Mouse (Mus musculus): ENCODE data around the gene Ulk4. TPM values are rescaled to one million over a fixed set of nuclear protein-coding genes. Genes with fewer than 3 reads are reported as not detected.

Gene Ulk4
- polyA plus RNA-seq, 1 experiment from 2014 or later: 65.5 TPM

- H3K4me2 ChIP-seq (ENCODE audit: low read depth, low read length): no peak overlapping the region
- no peaks in the 10 kb centered on the region for H3K27me3 ChIP-seq (ENCODE audit: control insufficient read depth, insufficient read depth, low read length)
- no peaks in the 10 kb centered on the region for H3K36me3 ChIP-seq (ENCODE audit: control insufficient read depth, insufficient read depth, low read length)
- no peaks in the 10 kb centered on the region for H3K4me1 ChIP-seq (ENCODE audit: control insufficient read depth, insufficient read depth, low read length)
- H3K27ac ChIP-seq (ENCODE audit: low read depth, low read length): no peak overlapping the region
- peak; percentile 41; the same call in 1 of the 2 replicates for ATAC-seq (ENCODE audit: low read depth)
- H3K9ac ChIP-seq (replicated peaks; ENCODE audit: low read depth, low read length): no peak overlapping the region
- H3K9me3 ChIP-seq (ENCODE audit: control insufficient read depth, low read length): no peaks in the 10 kb centered on the region
- no peak overlapping the region for H3K4me3 ChIP-seq (ENCODE audit: low read depth, low read length)
- WGBS: 58% methylated on average over 7 of the region's 7 CpGs
Measured at GRCm38 (mm10) chr9:121093760-121094159, 183.2 kb downstream of the Ulk4 start.

GRCm38 (mm10) chr9:121092568-121092967, 184.4 kb downstream of the Ulk4 start:
- H3K36me3 ChIP-seq (ENCODE audit: control insufficient read depth, insufficient read depth, low read length): no peaks in the 10 kb centered on the region
- H3K4me2 ChIP-seq (ENCODE audit: low read depth, low read length): no peak overlapping the region
- H3K4me3 ChIP-seq (ENCODE audit: low read depth, low read length): no peak overlapping the region
- ATAC-seq (ENCODE audit: low read depth): no peak
- H3K27me3 ChIP-seq (ENCODE audit: control insufficient read depth, insufficient read depth, low read length): no peaks in the 10 kb centered on the region
- H3K4me1 ChIP-seq (ENCODE audit: control insufficient read depth, insufficient read depth, low read length): no peaks in the 10 kb centered on the region
- H3K9me3 ChIP-seq (ENCODE audit: control insufficient read depth, low read length): no peaks in the 10 kb centered on the region
- H3K9ac ChIP-seq (replicated peaks; ENCODE audit: low read depth, low read length): no peak overlapping the region
- 78% methylated on average over 5 of the region's 5 CpGs for WGBS
- no peak overlapping the region for H3K27ac ChIP-seq (ENCODE audit: low read depth, low read length)

- Histone ChIP-seq H3K4me3 (ENCODE audit: low read depth, low read length) (no peak overlapping the region), H3K36me3 (ENCODE audit: control insufficient read depth, insufficient read depth, low read length) (no peaks in the 10 kb centered on the region), H3K27me3 (ENCODE audit: control insufficient read depth, insufficient read depth, low read length) (no peaks in the 10 kb centered on the region), H3K9me3 (ENCODE audit: control insufficient read depth, low read length) (no peaks in the 10 kb centered on the region), H3K4me2 (ENCODE audit: low read depth, low read length) (no peak overlapping the region), H3K4me1 (ENCODE audit: control insufficient read depth, insufficient read depth, low read length) (no peaks in the 10 kb centered on the region), H3K9ac (replicated peaks; ENCODE audit: low read depth, low read length) (no peak overlapping the region), H3K27ac (ENCODE audit: low read depth, low read length) (no peak overlapping the region)
- ATAC-seq (ENCODE audit: low read depth): no peak
- 72% methylated on average over 10 of the region's 10 CpGs for WGBS
Measured at GRCm38 (mm10) chr9:121091016-121091735, 185.8 kb downstream of the Ulk4 start.

- no peak overlapping the region for H3K27ac ChIP-seq (ENCODE audit: low read depth, low read length)
- no peak overlapping the region for H3K4me2 ChIP-seq (ENCODE audit: low read depth, low read length)
- no peak for ATAC-seq (ENCODE audit: low read depth)
- no peaks in the 10 kb centered on the region for H3K4me1 ChIP-seq (ENCODE audit: control insufficient read depth, insufficient read depth, low read length)
- H3K9me3 ChIP-seq (ENCODE audit: control insufficient read depth, low read length): no peaks in the 10 kb centered on the region
- H3K27me3 ChIP-seq (ENCODE audit: control insufficient read depth, insufficient read depth, low read length): no peaks in the 10 kb centered on the region
- H3K36me3 ChIP-seq (ENCODE audit: control insufficient read depth, insufficient read depth, low read length): no peaks in the 10 kb centered on the region
- 75% methylated on average over 8 of the region's 8 CpGs for WGBS
- H3K9ac ChIP-seq (replicated peaks; ENCODE audit: low read depth, low read length): no peak overlapping the region
- H3K4me3 ChIP-seq (ENCODE audit: low read depth, low read length): no peak overlapping the region
Measured at GRCm38 (mm10) chr9:121087661-121088060, 189.3 kb downstream of the Ulk4 start.

GRCm38 (mm10) chr9:121084191-121084590, 192.8 kb downstream of the Ulk4 start:
- 63% methylated on average over 4 of the region's 4 CpGs for WGBS
- no peak overlapping the region for H3K4me2 ChIP-seq (ENCODE audit: low read depth, low read length)
- no peaks in the 10 kb centered on the region for H3K36me3 ChIP-seq (ENCODE audit: control insufficient read depth, insufficient read depth, low read length)
- H3K9me3 ChIP-seq (ENCODE audit: control insufficient read depth, low read length): no peaks in the 10 kb centered on the region
- no peak overlapping the region for H3K4me3 ChIP-seq (ENCODE audit: low read depth, low read length)
- no peaks in the 10 kb centered on the region for H3K27me3 ChIP-seq (ENCODE audit: control insufficient read depth, insufficient read depth, low read length)
- ATAC-seq (ENCODE audit: low read depth): no peak
- no peaks in the 10 kb centered on the region for H3K4me1 ChIP-seq (ENCODE audit: control insufficient read depth, insufficient read depth, low read length)
- H3K27ac ChIP-seq (ENCODE audit: low read depth, low read length): no peak overlapping the region
- H3K9ac ChIP-seq (replicated peaks; ENCODE audit: low read depth, low read length): no peak overlapping the region

- Histone ChIP-seq H3K27ac (ENCODE audit: low read depth, low read length) (no peak overlapping the region), H3K9me3 (ENCODE audit: control insufficient read depth, low read length) (no peaks in the 10 kb centered on the region), H3K9ac (replicated peaks; ENCODE audit: low read depth, low read length) (no peak overlapping the region), H3K36me3 (ENCODE audit: control insufficient read depth, insufficient read depth, low read length) (no peaks in the 10 kb centered on the region), H3K4me2 (ENCODE audit: low read depth, low read length) (no peak overlapping the region), H3K4me3 (ENCODE audit: low read depth, low read length) (no peak overlapping the region), H3K27me3 (ENCODE audit: control insufficient read depth, insufficient read depth, low read length) (no peaks in the 10 kb centered on the region), H3K4me1 (ENCODE audit: control insufficient read depth, insufficient read depth, low read length) (no peaks in the 10 kb centered on the region)
- whole genome bisulfite sequencing: 80% methylated on average over 3 of the region's 3 CpGs
- no peak for ATAC-seq (ENCODE audit: low read depth)
Measured at GRCm38 (mm10) chr9:121080834-121081233, 196.2 kb downstream of the Ulk4 start.

- Histone ChIP-seq H3K4me1 (ENCODE audit: control insufficient read depth, insufficient read depth, low read length) (no peaks in the 10 kb centered on the region), H3K27me3 (ENCODE audit: control insufficient read depth, insufficient read depth, low read length) (no peaks in the 10 kb centered on the region), H3K27ac (ENCODE audit: low read depth, low read length) (no peak overlapping the region), H3K9me3 (ENCODE audit: control insufficient read depth, low read length) (no peaks in the 10 kb centered on the region), H3K9ac (replicated peaks; ENCODE audit: low read depth, low read length) (no peak overlapping the region), H3K4me2 (ENCODE audit: low read depth, low read length) (no peak overlapping the region), H3K4me3 (ENCODE audit: low read depth, low read length) (no peak overlapping the region), H3K36me3 (ENCODE audit: control insufficient read depth, insufficient read depth, low read length) (no peaks in the 10 kb centered on the region)
- ATAC-seq (ENCODE audit: low read depth): no peak
- WGBS: 88% methylated on average over 10 of the region's 10 CpGs
Measured at GRCm38 (mm10) chr9:121080413-121080812, 196.6 kb downstream of the Ulk4 start.

GRCm38 (mm10) chr9:121079388-121080088, 197.5 kb downstream of the Ulk4 start:
- Histone ChIP-seq H3K36me3 (ENCODE audit: control insufficient read depth, insufficient read depth, low read length) (no peaks in the 10 kb centered on the region), H3K27ac (ENCODE audit: low read depth, low read length) (no peak overlapping the region; the same call in 1 of the 2 replicates), H3K4me2 (ENCODE audit: low read depth, low read length) (no peak overlapping the region), H3K27me3 (ENCODE audit: control insufficient read depth, insufficient read depth, low read length) (no peaks in the 10 kb centered on the region), H3K9me3 (ENCODE audit: control insufficient read depth, low read length) (no peaks in the 10 kb centered on the region), H3K4me1 (ENCODE audit: control insufficient read depth, insufficient read depth, low read length) (no peaks in the 10 kb centered on the region), H3K4me3 (ENCODE audit: low read depth, low read length) (no peak overlapping the region), H3K9ac (replicated peaks; ENCODE audit: low read depth, low read length) (no peak overlapping the region)
- 55% methylated on average over 9 of the region's 9 CpGs for WGBS
- peak; percentile 24; the same call in 1 of the 2 replicates for ATAC-seq (ENCODE audit: low read depth)

- no peaks in the 10 kb centered on the region for H3K4me1 ChIP-seq (ENCODE audit: control insufficient read depth, insufficient read depth, low read length)
- no peaks in the 10 kb centered on the region for H3K9me3 ChIP-seq (ENCODE audit: control insufficient read depth, low read length)
- ATAC-seq (ENCODE audit: low read depth): no peak
- H3K27me3 ChIP-seq (ENCODE audit: control insufficient read depth, insufficient read depth, low read length): no peaks in the 10 kb centered on the region
- H3K27ac ChIP-seq (ENCODE audit: low read depth, low read length): no peak overlapping the region
- H3K36me3 ChIP-seq (ENCODE audit: control insufficient read depth, insufficient read depth, low read length): no peaks in the 10 kb centered on the region
- H3K4me3 ChIP-seq (ENCODE audit: low read depth, low read length): no peak overlapping the region
- WGBS: 36% methylated on average over 12 of the region's 12 CpGs
- H3K4me2 ChIP-seq (ENCODE audit: low read depth, low read length): no peak overlapping the region
- H3K9ac ChIP-seq (replicated peaks; ENCODE audit: low read depth, low read length): no peak overlapping the region
Measured at GRCm38 (mm10) chr9:121076291-121076690, 200.7 kb downstream of the Ulk4 start.

Measured in neural tube, embryonic 14.5 days (tissue).